Mouse (Mus musculus): ENCODE measurements around the gene Osgep.
"Not testable (repeated sequence)": the region's sequence is repeated elsewhere in the genome, so short reads cannot be mapped to it uniquely, and the experiment has no call there.

Osgep gene

GRCm38 (mm10) chr14:50876236-50876950 is 48.3 kb downstream of the Osgep start:
- DNase-seq: no peak

DNA sequence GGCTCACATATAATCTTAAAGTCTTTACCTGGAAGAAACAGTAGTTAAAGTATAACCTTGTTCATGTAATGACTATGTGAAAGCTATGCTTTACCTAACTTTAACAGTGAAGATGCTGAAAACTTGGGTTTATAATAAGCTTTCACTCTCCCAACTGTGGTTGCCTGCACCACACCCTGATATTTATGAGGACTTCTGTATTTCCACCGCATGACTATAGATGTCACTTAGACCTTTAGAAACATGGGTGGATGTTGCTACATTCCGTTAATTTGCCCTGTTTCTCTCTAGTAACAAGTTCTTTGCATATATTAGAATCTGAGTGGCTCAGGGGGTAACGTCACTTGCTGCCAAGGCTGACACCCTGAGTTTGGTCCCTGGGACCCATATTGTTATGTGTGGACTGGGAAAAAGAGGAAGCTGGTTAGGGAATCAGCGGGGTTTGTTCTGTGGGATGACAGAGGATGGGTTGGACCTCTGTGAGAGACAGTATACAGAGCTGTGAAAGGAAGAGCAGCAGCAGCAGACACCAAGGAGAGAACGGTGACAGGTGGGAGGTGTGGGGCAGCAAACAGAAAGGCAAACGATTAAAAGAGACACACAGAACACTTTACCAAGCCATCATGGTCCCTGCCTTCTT is 49.0 kb downstream of the Osgep start:
- DNase-seq: no peak

DNA sequence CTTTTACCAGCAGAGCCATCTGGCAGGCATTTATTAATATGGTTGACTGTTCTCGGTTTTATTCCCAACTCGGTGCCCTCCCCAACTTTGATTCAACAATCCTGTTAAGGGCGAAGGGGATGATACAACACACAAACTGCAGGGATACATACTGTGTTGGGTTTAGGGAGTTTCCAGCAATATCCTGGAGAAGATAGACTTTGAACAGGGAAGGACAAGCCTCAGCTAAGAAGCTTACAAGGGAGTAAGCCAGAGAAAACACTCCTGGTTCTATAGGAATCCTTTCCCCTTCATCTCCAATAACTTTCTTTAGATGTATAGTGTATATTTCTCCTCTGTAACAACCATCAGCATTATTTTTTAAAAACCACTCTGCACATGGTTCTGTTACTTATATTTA is 49.5 kb downstream of the Osgep start:
- no peak for DNase-seq

DNA sequence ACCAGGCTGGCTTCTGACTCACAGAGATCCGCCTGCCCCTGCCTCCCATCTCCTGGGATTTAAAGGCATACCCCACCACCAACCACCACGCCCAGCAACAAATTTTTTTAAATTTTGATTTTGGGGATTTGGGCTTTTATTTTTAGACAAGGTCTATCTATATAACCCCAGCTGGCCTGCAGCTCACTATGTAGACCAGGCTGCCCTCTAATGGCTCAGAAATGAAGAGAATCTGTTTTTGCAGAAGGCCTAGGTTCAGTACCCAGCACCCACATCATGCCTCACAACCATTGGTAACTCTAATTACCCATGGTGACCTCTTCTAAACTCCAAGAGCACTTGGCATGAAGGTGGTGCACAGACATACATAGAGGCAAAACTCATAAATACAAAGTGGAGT is 53.4 kb downstream of the Osgep start:
- DNase-seq: no peak

GRCm38 (mm10) chr14:50870805-50871143 is 53.9 kb downstream of the Osgep start:
- DNase-seq: no peak

GRCm38 (mm10) chr14:50869889-50870804 is 54.5 kb downstream of the Osgep start, which contains the start of gene Tep1:
Gene Tep1, minus strand, starts transcription at chr14:50870560.
- peak; percentile 77 to 80 for DNase-seq

DNA sequence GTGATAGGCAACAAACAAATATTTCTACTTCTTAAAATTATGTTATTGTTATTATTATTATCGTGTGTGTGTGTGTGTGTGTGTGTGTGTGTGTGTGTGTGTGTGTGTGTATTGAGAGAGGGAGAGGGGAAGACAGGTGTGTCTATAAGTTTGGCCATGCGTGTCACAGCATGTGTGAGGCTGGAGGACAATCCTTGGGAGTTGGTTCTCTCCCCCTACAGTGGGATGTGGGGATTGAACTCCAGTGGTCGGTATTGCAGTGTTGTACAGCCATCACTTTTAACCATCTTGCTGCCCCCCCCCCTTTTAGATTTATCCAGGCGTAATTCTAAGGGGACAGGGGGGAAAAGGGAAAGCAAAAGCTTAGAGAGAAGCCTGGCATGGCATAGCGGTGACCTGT is 56.0 kb downstream of the Osgep start:
- DNase-seq: no peak

GRCm38 (mm10) chr14:50868211-50868610 is 56.5 kb downstream of the Osgep start:
- DNase-seq: no peak

DNA sequence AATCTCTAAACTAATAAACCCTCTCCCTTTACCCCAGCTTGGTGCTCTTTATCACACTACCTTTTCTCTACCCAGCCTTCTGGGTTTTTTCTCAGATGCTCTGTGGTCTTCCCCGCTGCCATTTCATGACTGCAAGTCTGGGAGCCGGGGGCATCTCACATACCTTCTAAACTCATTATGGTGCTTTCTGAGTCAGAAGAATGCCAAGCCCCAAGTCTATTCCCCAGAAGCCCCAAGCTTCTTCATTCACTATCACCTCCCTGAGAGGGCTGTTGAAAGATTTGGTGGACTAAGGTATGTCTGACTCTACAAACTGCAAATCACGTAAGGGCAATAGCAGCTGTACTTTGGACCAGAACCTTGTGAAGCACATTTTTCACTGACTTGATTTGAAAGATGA is 57.7 kb downstream of the Osgep start:
- DNase-seq: no peak

DNA sequence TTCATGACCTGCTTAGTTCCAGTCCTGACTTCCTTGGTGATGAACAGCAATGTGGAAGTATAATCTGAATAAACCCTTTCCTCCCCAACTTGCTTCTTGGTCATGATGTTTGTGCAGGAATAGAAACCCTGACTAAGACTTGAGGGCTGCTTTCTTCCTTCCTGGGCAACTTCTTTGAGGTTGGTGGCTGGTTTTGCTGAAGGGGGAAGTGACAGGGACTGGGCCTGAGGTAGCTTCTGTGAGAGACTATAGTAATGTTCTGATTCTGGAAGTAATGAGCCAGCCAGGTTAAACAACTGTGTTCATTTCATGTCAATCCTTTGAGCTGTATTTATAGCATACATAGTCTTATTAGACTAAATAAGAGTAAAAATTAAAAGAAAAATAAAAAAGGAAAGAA is 59.7 kb downstream of the Osgep start:
- not testable (repeated sequence) for DNase-seq

GRCm38 (mm10) chr14:50862641-50863040 is 62.1 kb downstream of the Osgep start:
- DNase-seq: no peak

All from cerebellum, adult 18-20 months (tissue).